Mouse (Mus musculus) thymus, adult 2 months (tissue): ENCODE measurements around the gene Galnt7. TPM values are rescaled to one million over a fixed set of nuclear protein-coding genes. Genes with fewer than 3 reads are reported as not detected.

Experiments used
- DNase-seq: peaks from one replicate; pipeline ENCODE4 v3.0.0; 2021
- H3K27ac ChIP-seq: fragments of 200-500 bp; 2 replicates; pipeline ENCODE4 v1.5.1; 2012; ENCODE audit warnings: low read length, control low read depth; ENCODE audit not compliant: control insufficient read depth, insufficient read depth
- H3K27me3 ChIP-seq: fragments of 200-500 bp; 2 replicates; pipeline ENCODE4 v1.6.1; 2012; ENCODE audit warnings: mild to moderate bottlenecking, low read length, moderate library complexity, mixed read lengths; ENCODE audit not compliant: control insufficient read depth, insufficient read depth
- H3K36me3 ChIP-seq: fragments of 200-500 bp; 2 replicates; pipeline ENCODE4 v1.6.1; 2012; ENCODE audit warnings: mild to moderate bottlenecking, low read length, moderate library complexity; ENCODE audit not compliant: control insufficient read depth, insufficient read depth
- H3K4me1 ChIP-seq: fragments of 200-500 bp; replicated peaks from 2 replicates; pipeline ENCODE4 v1.6.1; 2012; ENCODE audit warnings: low read length; ENCODE audit not compliant: control insufficient read depth, insufficient read depth
- H3K4me3 ChIP-seq: fragments of 200-500 bp; 2 replicates; pipeline ENCODE4 v1.5.1; 2012; ENCODE audit warnings: mild to moderate bottlenecking, low read length, control low read depth, moderate library complexity; ENCODE audit not compliant: control insufficient read depth, insufficient read depth
- CTCF ChIP-seq: fragments of 200-500 bp; IDR thresholded peaks from 2 replicates; pipeline ENCODE4 v1.5.1; 2012; ENCODE audit warnings: mild to moderate bottlenecking, control low read depth, low read length, moderate library complexity, borderline replicate concordance; ENCODE audit not compliant: control insufficient read depth, poor library complexity, insufficient read depth; ENCODE audit errors: extremely low read depth
- POLR2A ChIP-seq: fragments of 200-500 bp; IDR thresholded peaks from 2 replicates; pipeline ENCODE4 v1.6.1; 2012; ENCODE audit warnings: mild to moderate bottlenecking, low read length, control low read depth, moderate library complexity; ENCODE audit not compliant: control insufficient read depth, poor library complexity, insufficient read depth; ENCODE audit errors: extremely low read depth
- WGBS: fragments of 180-500 bp; shearing (Covaris S2); methylation state at CpG from one replicate; pipeline ENCODE4 v1.1.7; 2018; 5-methylcytosine and 5-hydroxymethylcytosine counted together
- polyA plus RNA-seq: library from polyadenylated mRNA; depleted of rRNA; stranded (reverse); fragments of >200 nt; gene quantifications from 2 replicates; pipeline ENCODE4 v1.2.3, GENCODE M21; 2012

Gene Galnt7
- polyA plus RNA-seq, 1 experiment: 9.1 TPM

DNA sequence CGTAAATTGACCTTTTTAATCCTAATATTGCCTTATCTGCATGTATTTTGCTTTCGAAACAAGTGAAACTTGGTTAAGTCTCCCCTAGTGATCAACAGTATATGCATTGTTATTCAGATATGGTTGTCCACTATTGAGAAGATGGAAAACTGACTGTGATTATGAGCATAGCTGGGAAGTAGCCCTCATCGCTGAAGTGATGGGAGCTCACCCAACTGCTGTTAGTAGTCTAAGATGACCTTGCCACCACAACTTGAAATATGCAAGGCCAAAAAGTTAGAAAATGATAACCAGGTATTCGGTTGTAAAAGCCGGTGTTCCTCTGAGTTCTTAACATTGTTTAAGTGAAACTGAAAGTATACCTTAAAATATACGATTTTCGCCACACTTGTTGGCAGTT lies 1.3 kb upstream of the Galnt7 start:
- H3K27ac ChIP-seq: no peak overlapping the region
- H3K4me3 ChIP-seq: no peak overlapping the region
- DNase-seq: no peak
- H3K27me3 ChIP-seq: no peaks in the 10 kb centered on the region
- TF ChIP-seq POLR2A (no peak), CTCF (no peak)
- H3K4me1 ChIP-seq: peaks cover 6% of the 10 kb centered on the region
- no peaks in the 10 kb centered on the region for H3K36me3 ChIP-seq
- 20% methylated on average over 7 of the region's 7 CpGs for WGBS

DNA sequence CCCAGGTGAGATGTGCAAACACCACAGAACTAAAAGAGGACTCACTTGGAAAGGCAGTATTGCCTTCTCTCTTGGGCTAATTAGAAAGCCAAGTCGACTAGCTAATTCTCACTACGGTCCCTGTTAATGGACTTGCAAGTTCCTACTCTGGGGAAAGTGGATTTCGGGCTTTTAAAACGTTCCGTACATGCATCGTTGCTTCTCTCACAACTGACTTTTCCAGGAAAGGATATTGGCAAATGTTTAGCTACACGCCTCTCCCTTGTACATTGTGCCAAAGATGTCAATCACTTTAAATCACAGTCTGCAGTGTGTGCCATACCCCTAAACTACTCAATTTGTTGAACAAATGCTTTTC lies 915 bp upstream of the Galnt7 start:
- Histone ChIP-seq H3K27ac (no peak overlapping the region), H3K36me3 (no peaks in the 10 kb centered on the region), H3K4me1 (peaks cover 6% of the 10 kb centered on the region), H3K27me3 (no peaks in the 10 kb centered on the region), H3K4me3 (no peak overlapping the region)
- no peak for DNase-seq
- TF ChIP-seq POLR2A (no peak), CTCF (no peak)
- WGBS: 8% methylated on average over 7 of the region's 7 CpGs

DNA sequence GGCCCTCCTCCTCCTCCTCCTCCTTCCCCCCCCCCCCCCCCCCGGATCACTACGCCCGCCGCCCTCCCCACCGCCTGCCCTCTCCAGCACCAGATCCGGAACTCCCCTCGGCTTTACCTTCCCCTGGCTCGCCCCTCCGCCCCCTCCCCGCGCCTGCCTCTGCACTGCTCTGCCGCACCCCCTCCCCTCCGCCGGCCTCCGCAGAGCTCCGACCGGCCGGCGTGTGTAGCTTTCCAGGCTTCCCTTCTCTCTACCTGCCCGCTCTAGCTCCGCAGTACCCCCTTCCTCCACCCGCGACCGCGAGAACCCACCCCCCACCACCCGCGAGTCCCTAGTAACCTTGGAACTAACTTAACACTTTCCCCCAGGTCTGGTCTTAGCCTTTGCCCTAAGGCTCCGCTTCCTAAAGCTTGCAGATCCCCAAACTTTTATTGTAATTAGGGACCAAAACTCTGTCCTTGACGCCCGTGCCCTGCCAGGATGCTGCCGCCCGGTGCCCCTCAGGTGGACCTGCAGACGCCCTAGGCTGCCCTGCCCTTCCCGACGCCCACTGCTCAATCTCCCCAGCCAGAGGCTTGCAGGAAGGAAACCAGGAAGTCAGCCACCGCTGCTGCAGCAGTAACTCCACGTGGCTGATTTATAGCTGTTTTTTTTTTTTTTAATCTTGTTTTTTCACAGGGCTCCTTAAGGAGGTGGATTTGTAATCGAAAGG lies 380 bp upstream of the Galnt7 start:
- TF ChIP-seq POLR2A (no peak), CTCF (no peak)
- peaks cover 6% of the 10 kb centered on the region for H3K4me1 ChIP-seq
- peak overlapping the region; percentile 63 for H3K4me3 ChIP-seq
- no peaks in the 10 kb centered on the region for H3K27me3 ChIP-seq
- peak; percentile 68 for DNase-seq
- no peaks in the 10 kb centered on the region for H3K36me3 ChIP-seq
- WGBS: 1% methylated on average over 32 of the region's 38 CpGs
- H3K27ac ChIP-seq: peak overlapping the region; percentile 80

DNA sequence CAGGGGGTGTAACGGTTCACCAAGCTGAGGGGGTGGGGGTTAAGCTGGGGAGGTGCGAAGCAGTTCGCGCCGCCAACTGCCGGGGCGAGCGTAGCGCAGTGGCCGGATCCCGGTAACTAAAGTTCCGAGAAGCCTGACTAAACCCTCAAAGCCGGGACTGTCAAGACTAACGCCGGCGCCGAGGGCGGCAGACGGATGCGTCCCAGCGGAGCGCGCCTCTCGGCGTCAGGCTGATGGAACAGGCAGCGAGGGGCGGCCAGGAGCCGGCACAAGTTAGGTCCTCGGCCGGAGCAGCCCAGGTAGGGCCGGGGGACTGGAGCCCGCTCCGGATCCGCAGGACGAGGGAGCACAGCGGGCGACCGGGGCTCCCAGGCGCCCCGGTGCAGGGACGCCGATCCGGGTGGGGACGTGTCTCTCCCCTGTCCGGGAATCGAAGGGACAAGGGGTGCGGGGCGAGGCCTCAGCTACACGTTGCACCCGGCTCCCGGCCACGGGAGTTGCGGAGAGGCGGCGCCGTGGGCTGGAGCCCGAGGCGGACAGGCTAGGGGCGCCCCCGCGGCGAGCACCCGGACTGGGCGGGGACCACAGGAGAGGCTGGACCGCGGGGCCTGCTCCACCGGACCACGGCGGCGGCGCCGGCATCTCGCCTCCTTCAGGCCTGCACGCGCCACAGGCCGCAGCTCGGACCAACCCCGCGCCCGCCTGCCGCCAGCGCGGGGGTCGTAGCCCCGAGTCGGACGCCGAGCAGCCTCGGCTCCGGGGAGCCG lies 960 bp downstream of the Galnt7 start:
- TF ChIP-seq POLR2A (0 out of 2 replicates have a peak, but pooled peaks have one; percentile 31), CTCF (0 out of 2 replicates have a peak, but pooled peaks have one; percentile 23)
- Histone ChIP-seq H3K36me3 (no peaks in the 10 kb centered on the region), H3K4me1 (peaks cover 6% of the 10 kb centered on the region), H3K27me3 (no peaks in the 10 kb centered on the region), H3K4me3 (peak overlapping the region; percentile 63), H3K27ac (peak overlapping the region; percentile 55)
- peak; percentile 67 for DNase-seq
- WGBS: under 1% methylated on average over 90 of the region's 91 CpGs

DNA sequence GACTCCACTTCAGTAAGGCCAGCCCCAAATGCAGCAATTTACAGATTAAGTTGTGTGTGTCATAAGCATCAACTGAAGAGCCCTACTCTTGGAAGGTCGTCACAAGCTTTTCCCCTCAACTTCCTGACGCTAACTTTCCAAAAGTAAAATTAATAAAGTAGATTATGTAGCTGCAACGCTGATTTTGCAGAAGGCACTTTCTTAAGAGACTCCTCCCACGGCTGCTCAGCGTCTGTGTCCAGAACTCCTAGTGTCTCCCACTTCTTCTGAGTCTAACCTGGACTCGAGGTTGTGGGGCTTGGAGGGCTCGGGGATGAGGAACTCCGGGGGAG lies 1.5 kb downstream of the Galnt7 start:
- WGBS: 1% methylated on average over 8 of the region's 8 CpGs
- Histone ChIP-seq H3K36me3 (no peaks in the 10 kb centered on the region), H3K27ac (no peak overlapping the region), H3K4me1 (peaks cover 6% of the 10 kb centered on the region), H3K4me3 (peak overlapping the region; percentile 63), H3K27me3 (no peaks in the 10 kb centered on the region)
- TF ChIP-seq CTCF (no peak), POLR2A (no peak)
- DNase-seq: no peak

DNA sequence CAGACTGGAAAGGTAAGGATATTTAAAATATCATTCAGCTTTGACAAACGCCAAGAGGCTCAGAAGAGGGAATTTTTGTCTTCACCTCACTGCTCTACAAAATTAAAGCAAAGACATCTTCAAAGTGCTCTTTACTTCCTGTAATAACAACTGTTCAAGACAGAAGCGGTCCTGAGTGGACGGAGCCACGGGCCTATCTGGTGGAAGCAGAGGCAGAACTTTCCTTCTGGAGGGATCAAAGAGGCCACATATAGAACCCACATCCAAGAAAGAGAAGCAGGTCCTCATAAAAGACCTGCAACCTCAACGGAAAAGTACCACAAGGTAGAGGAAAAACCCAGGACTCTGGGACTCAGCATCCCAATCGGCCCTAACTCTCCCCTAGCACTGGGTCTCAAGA lies 2.6 kb downstream of the Galnt7 start:
- no peak for TF ChIP-seq POLR2A
- TF ChIP-seq CTCF: no peak
- 12% methylated on average over 6 of the region's 6 CpGs for WGBS
- no peaks in the 10 kb centered on the region for H3K36me3 ChIP-seq
- H3K27ac ChIP-seq: no peak overlapping the region
- H3K4me1 ChIP-seq: peaks cover 6% of the 10 kb centered on the region
- no peaks in the 10 kb centered on the region for H3K27me3 ChIP-seq
- no peak for DNase-seq
- no peak overlapping the region for H3K4me3 ChIP-seq

DNA sequence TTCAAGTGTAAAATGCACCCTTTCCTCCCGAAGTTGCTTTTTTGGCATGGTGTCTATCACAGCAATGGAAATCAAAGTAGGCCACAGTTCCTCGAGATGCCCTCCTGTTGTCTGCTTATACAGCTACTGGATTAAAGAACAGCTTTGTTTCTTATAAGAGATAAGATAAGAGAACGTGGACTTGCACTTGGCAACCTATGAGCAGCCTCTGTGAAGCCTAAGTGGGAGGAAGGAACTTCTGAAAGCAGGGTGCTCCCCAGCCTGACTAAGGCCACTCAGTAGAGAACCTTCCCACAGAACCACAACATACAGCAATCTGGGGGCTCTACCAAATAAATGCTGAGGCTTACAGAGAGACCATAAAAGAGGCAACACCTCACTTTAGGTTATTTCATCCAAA lies 5.3 kb downstream of the Galnt7 start:
- no peaks in the 10 kb centered on the region for H3K36me3 ChIP-seq
- H3K27me3 ChIP-seq: no peaks in the 10 kb centered on the region
- 34% methylated on average over 3 of the region's 3 CpGs for WGBS
- DNase-seq: no peak
- TF ChIP-seq POLR2A: no peak
- no peak for TF ChIP-seq CTCF
- no peak overlapping the region for H3K27ac ChIP-seq
- no peak overlapping the region for H3K4me3 ChIP-seq
- H3K4me1 ChIP-seq: peaks cover 4% of the 10 kb centered on the region
